Mouse (Mus musculus): ENCODE results near the gene Cntn3. TPM values are rescaled to one million over a fixed set of nuclear protein-coding genes. Genes with fewer than 3 reads are reported as not detected.

Gene Cntn3
- polyA plus RNA-seq (2017; shearing (Covaris generic)): not detected

GRCm38 (mm10) chr6:102573001-102573400, at the start of gene Cntn3:
Gene Cntn3 (minus strand): TSS chr6:102573101.

